Mouse (Mus musculus): Measurements from ENCODE around the gene Ch25h. TPM values are rescaled to one million over a fixed set of nuclear protein-coding genes. Genes with fewer than 3 reads are reported as not detected.
A peak's percentile ranks its signal among the peaks of the same experiment; 100 is the strongest.

Ch25h gene
- under 1 TPM in 1 of 2 experiments, not detected in 1; 0.25 TPM for total RNA-seq (2021)
- long read RNA-seq, experiment 1 = 0 reads
- long read RNA-seq, experiment 2 = 0 reads

- H3K4me3 ChIP-seq = peak within 1 kb of the TSS; percentile 56
- TF ChIP-seq CTCF (conservative IDR thresholded peaks at IDR 0.05) = no peak
- DNase-seq (ENCODE audit: low spot score in 2 of 2) = peak in 1 of 2 experiments; percentile 13
- H3K27ac ChIP-seq = no peak within 1 kb of the TSS
Observed at GRCm38 (mm10) chr19:34474991-34475971, at the start of gene Ch25h. Gene Ch25h (minus strand): TSS chr19:34475164.

- no peak for TF ChIP-seq CTCF (conservative IDR thresholded peaks at IDR 0.05)
- DNase-seq (ENCODE audit: low spot score in 2 of 2) = no peak
- no peak overlapping the region; the same call in 1 of the 2 replicates for H3K4me3 ChIP-seq
- no peak overlapping the region for H3K27ac ChIP-seq
Observed at GRCm38 (mm10) chr19:34524646-34525045, 49.7 kb upstream of the Ch25h start.

GRCm38 (mm10) chr19:34523106-34523725 lies 48.3 kb upstream of the Ch25h start:
- TF ChIP-seq CTCF (conservative IDR thresholded peaks at IDR 0.05) = no peak
- Histone ChIP-seq H3K27ac (peak overlapping the region; percentile 46; the same call in 1 of the 2 replicates), H3K4me3 (no peak overlapping the region)
- no peak for DNase-seq (ENCODE audit: low spot score in 2 of 2)

- TF ChIP-seq CTCF (conservative IDR thresholded peaks at IDR 0.05) = no peak
- DNase-seq (ENCODE audit: low spot score in 2 of 2) = no peak
- Histone ChIP-seq H3K4me3 (no peak overlapping the region), H3K27ac (no peak overlapping the region)
Observed at GRCm38 (mm10) chr19:34521978-34522377, 47.0 kb upstream of the Ch25h start.

- H3K4me3 ChIP-seq = no peak overlapping the region
- TF ChIP-seq CTCF (conservative IDR thresholded peaks at IDR 0.05) = no peak
- DNase-seq (ENCODE audit: low spot score in 2 of 2) = no peak
- no peak overlapping the region for H3K27ac ChIP-seq
Observed at GRCm38 (mm10) chr19:34521361-34521760, 46.4 kb upstream of the Ch25h start.

GRCm38 (mm10) chr19:34520051-34520450 lies 45.1 kb upstream of the Ch25h start:
- TF ChIP-seq CTCF (conservative IDR thresholded peaks at IDR 0.05) = no peak
- Histone ChIP-seq H3K27ac (no peak overlapping the region), H3K4me3 (no peak overlapping the region)
- no peak for DNase-seq (ENCODE audit: low spot score in 2 of 2)

GRCm38 (mm10) chr19:34519646-34520045 lies 44.7 kb upstream of the Ch25h start:
- Histone ChIP-seq H3K4me3 (no peak overlapping the region), H3K27ac (no peak overlapping the region)
- no peak for DNase-seq (ENCODE audit: low spot score in 2 of 2)
- TF ChIP-seq CTCF (conservative IDR thresholded peaks at IDR 0.05) = no peak

GRCm38 (mm10) chr19:34518786-34519185 lies 43.8 kb upstream of the Ch25h start:
- DNase-seq (ENCODE audit: low spot score in 2 of 2) = no peak

GRCm38 (mm10) chr19:34517812-34518594 lies 43.0 kb upstream of the Ch25h start:
- no peak for DNase-seq (ENCODE audit: low spot score in 2 of 2)
- Histone ChIP-seq H3K4me3 (no peak overlapping the region), H3K27ac (no peak overlapping the region)
- no peak for TF ChIP-seq CTCF (conservative IDR thresholded peaks at IDR 0.05)

More at GRCm38 (mm10) chr19:34518786-34519185, 43.8 kb upstream of the Ch25h start:
- Histone ChIP-seq H3K27ac (no peak overlapping the region), H3K4me3 (no peak overlapping the region)
- TF ChIP-seq CTCF (conservative IDR thresholded peaks at IDR 0.05) = no peak

GRCm38 (mm10) chr19:34517197-34517596 lies 42.2 kb upstream of the Ch25h start:
- Histone ChIP-seq H3K4me3 (no peak overlapping the region), H3K27ac (no peak overlapping the region)
- no peak for DNase-seq (ENCODE audit: low spot score in 2 of 2)
- no peak for TF ChIP-seq CTCF (conservative IDR thresholded peaks at IDR 0.05)

GRCm38 (mm10) chr19:34516346-34516745 lies 41.4 kb upstream of the Ch25h start:
- TF ChIP-seq CTCF (conservative IDR thresholded peaks at IDR 0.05) = no peak

GRCm38 (mm10) chr19:34515681-34516080 lies 40.7 kb upstream of the Ch25h start:
- no peak for DNase-seq (ENCODE audit: low spot score in 2 of 2)
- TF ChIP-seq CTCF (conservative IDR thresholded peaks at IDR 0.05) = no peak
- no peak overlapping the region for H3K4me3 ChIP-seq
- no peak overlapping the region for H3K27ac ChIP-seq

More at GRCm38 (mm10) chr19:34516346-34516745, 41.4 kb upstream of the Ch25h start:
- DNase-seq (ENCODE audit: low spot score in 2 of 2) = no peak
- Histone ChIP-seq H3K27ac (no peak overlapping the region), H3K4me3 (no peak overlapping the region)

Measured in layer of hippocampus, adult 2 months (tissue).